Mouse (Mus musculus) ovary, adult 10 weeks (tissue): Measurements from ENCODE around the gene Lyzl6. TPM values are rescaled to one million over a fixed set of nuclear protein-coding genes. Genes with fewer than 3 reads are reported as not detected.

ENCODE experiments used
- polyA plus RNA-seq: library from polyadenylated mRNA; stranded (reverse); fragments of 350-450 nt; fragmentation: Illumina TruSeq; extraction: RNeasy Lipid Tissue Mini Kit (QIAGEN cat#74804); gene quantifications from one replicate; pipeline ENCODE4 v1.2.3, GENCODE M21; 2014

Lyzl6 gene
- polyA plus RNA-seq = not detected

DNA sequence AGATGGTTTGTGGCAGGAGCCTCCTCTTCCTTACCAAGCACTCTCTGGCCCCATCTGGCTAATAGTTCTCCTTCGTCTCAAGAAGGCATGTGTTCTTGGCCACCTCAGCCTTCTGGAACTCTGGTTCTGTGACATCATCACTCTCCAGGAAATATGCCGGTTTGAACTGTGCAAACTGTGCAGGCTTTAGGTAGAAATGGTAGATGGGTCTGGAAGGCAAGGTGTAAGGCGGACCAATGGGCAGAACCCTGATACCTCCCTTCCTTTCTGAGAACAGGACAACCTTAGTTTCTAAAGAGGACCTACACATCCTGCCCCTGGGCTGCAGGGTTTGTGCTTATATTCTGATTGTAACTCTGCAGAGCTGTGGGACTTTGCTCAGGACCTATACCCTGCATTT is at the start of gene Lyzl6:
Gene Lyzl6 (minus strand): TSS at position 101 of the 400 bp plus-strand sequence.

DNA sequence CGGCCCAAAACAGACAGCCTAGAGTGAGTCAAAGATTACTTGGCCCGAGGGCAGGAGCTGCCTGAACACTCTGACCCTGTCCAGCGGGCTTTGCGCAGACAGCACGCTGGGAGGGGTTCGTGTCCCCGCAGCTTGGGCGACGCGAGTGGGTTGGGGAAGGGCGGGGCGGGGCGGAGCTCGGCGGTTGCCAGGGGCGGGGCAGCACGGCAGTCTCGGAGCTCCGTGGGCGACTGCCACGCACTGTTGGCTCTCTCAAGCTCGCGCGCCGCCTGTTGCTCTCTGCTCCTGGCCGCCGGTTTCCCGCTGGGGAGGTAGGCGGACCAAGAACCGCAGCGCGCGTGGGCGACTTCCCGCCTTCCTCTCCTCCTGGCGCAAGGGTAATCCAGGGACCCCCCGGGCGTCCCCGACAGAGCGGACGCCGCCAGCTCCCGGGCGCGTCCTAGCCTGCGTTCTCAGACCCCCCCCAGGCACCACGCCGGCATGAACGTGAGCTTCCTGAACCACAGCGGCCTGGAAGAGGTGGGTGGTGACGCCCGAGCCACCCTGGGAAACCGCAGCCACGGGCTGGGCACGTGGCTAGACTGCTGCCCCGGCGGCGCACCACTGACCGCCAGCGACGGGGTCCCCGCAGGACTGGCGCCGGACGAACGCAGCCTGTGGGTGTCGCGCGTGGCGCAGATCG is 10.8 kb upstream of the Lyzl6 start, which contains the start of gene Rprml:
Gene Rprml (plus strand): TSS at position 270 of the 682 bp plus-strand sequence.

DNA sequence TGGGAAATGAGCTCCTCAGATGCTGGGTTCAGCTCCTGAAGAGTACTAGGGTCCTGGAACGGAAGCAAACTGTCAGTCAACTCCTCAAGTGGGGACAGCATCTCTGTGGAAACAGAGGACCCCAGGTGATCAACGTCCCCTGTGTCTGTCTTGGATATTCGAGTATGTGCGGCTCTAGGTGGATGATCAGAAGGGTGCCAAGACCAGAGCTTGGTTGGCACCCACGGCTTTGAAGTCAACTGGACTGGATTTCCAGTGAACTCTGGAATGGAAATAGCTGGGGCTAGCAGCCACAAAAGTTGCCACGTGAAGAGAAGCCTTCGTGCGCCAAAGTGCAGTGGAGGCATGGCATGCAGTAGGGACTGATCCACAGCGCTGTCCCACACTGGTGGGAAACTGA is 17.6 kb downstream of the Lyzl6 start, which contains the start of gene Gm884:
Gene Gm884 (minus strand): TSS at position 101 of the 400 bp plus-strand sequence.

Other genes with a start within 250 kb of the Lyzl6 start
- 1.1 TPM for gene Plekhm1, start 226.2 kb downstream of the Lyzl6 start, polyA plus RNA-seq
- not detected for gene Lrrc37a, start 134.3 kb downstream of the Lyzl6 start, polyA plus RNA-seq
- gene Gm884, start 17.8 kb downstream of the Lyzl6 start, polyA plus RNA-seq = not detected
- gene Rprml, start 10.7 kb upstream of the Lyzl6 start, polyA plus RNA-seq = not detected
- 77.5 TPM for gene Gosr2, start 59.0 kb upstream of the Lyzl6 start, polyA plus RNA-seq
- not detected for gene Wnt9b, start 110.9 kb upstream of the Lyzl6 start, polyA plus RNA-seq
- gene Wnt3, start 135.3 kb upstream of the Lyzl6 start, polyA plus RNA-seq = not detected